Mouse (Mus musculus): ENCODE measurements around the gene Zmiz1.

DNA sequence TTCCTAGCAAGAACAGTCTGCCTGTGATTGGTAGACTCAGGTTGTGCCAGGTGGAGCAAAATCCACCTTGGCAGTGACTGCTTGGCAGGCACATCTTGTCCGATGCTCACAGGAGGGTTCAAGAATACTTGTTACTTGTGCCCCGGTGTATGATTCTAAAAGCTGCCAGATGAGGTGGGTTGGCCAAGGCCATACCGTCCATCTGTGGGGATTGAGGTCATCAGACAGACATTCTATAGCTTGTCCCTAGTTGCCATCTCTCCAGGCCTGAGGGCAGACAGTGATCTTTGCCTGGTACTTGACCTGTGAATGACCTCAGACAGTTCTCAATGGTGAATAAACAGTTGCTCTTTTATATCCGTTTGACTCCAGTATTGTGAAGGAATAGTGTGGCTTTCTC is 161.8 kb downstream of the Zmiz1 start:
- TF ChIP-seq POLR2AphosphoS2 (IDR thresholded peaks at IDR 0.05; ENCODE audit: insufficient read length, low read depth) (no peak), MAX (IDR thresholded peaks at IDR 0.05; ENCODE audit: low read depth) (no peak), POLR2A (IDR thresholded peaks at IDR 0.05; ENCODE audit: insufficient read length, low read depth) (no peak), CEBPB (IDR thresholded peaks at IDR 0.05; ENCODE audit: insufficient read depth, poor library complexity, severe bottlenecking) (no peak), E2F4 (IDR thresholded peaks at IDR 0.05; ENCODE audit: insufficient read depth) (no peak), TCF3 (IDR thresholded peaks at IDR 0.05; ENCODE audit: insufficient read length, low read depth) (no peak), MYOD1 (IDR thresholded peaks at IDR 0.05; ENCODE audit: control insufficient read depth in 1 of 3, insufficient read length in 2 of 3, low read depth in 2 of 3) (no peak), MYOG (IDR thresholded peaks at IDR 0.05; ENCODE audit: control insufficient read depth in 1 of 3, insufficient read depth in 1 of 3, insufficient read length in 2 of 3, low read depth in 2 of 3) (no peak), TCF12 (IDR thresholded peaks at IDR 0.05; ENCODE audit: insufficient read depth, poor library complexity, severe bottlenecking) (no peak), USF1 (IDR thresholded peaks at IDR 0.05; ENCODE audit: low read depth) (no peak)
